Mouse (Mus musculus) ES-Bruce4 (cell line): ENCODE measurements around the gene Hnrnph2.

Experiments used
- CTCF ChIP-seq: IDR thresholded peaks from one replicate; pipeline ENCODE4 v1.8.1; 2011; ENCODE audit warnings: low read depth, low read length
- EP300 ChIP-seq: IDR thresholded peaks from 2 replicates; pipeline ENCODE4 v1.6.1; 2011; ENCODE audit warnings: low read depth, low read length; ENCODE audit not compliant: insufficient read depth
- POLR2A ChIP-seq: IDR thresholded peaks from one replicate; pipeline ENCODE4 v1.8.1; 2011; ENCODE audit warnings: low read length; ENCODE audit not compliant: insufficient read depth

- TF ChIP-seq EP300 (no peak), POLR2A (no peak), CTCF (no peak)
Measured at GRCm38 (mm10) chrX:134652061-134652460, 51.1 kb downstream of the Hnrnph2 start.
